Mouse (Mus musculus) megakaryocyte, embryonic 14.5 days (primary cell): ENCODE measurements around the gene 4933415A04Rik. TPM values are rescaled to one million over a fixed set of nuclear protein-coding genes. Genes with fewer than 3 reads are reported as not detected.

Experiments used
- H3K27me3 ChIP-seq: replicated peaks from 2 replicates; pipeline ENCODE3; 2012; ENCODE audit warnings: inconsistent platforms
- H3K36me3 ChIP-seq: replicated peaks from 2 replicates; pipeline ENCODE3; 2012; ENCODE audit warnings: low read length, inconsistent platforms, mixed read lengths
- H3K4me1 ChIP-seq: 2 replicates; pipeline ENCODE4 v1.6.1; 2012; ENCODE audit warnings: inconsistent platforms
- H3K4me3 ChIP-seq: replicated peaks from 2 replicates; pipeline ENCODE3; 2012; ENCODE audit warnings: moderate library complexity, mild to moderate bottlenecking, inconsistent platforms
- H3K9me3 ChIP-seq: 2 replicates; pipeline ENCODE4 v1.6.1; 2012; ENCODE audit warnings: inconsistent platforms
- FLI1 ChIP-seq: IDR thresholded peaks from 2 replicates; pipeline ENCODE4 v1.6.1; 2012; ENCODE audit warnings: low read length, inconsistent platforms, mixed read lengths
- GATA1 ChIP-seq: IDR thresholded peaks from 3 replicates; pipeline ENCODE4 v1.6.1; 2012; ENCODE audit warnings: mixed read lengths, low read length, inconsistent platforms, borderline replicate concordance
- polyA plus RNA-seq: library from polyadenylated mRNA; stranded (reverse); fragments of >175 nt; gene quantifications from 2 replicates; pipeline ENCODE4 v1.2.3, GENCODE M21; 2012; ENCODE audit warnings: low replicate concordance; ENCODE audit not compliant: insufficient read depth

4933415A04Rik gene
- polyA plus RNA-seq, 1 experiment, result 0.65 TPM

GRCm38 (mm10) chr11:43569595-43569994, 17.2 kb upstream of the 4933415A04Rik start:
- Histone ChIP-seq H3K9me3 (no peaks in the 10 kb centered on the region), H3K36me3 (peaks cover 45% of the 10 kb centered on the region), H3K4me3 (peak overlapping the region; percentile 83), H3K27me3 (no peaks in the 10 kb centered on the region), H3K4me1 (peaks cover 97% of the 10 kb centered on the region)
- TF ChIP-seq GATA1, result no peak
- no peak for TF ChIP-seq FLI1

GRCm38 (mm10) chr11:43575061-43575375, 11.8 kb upstream of the 4933415A04Rik start:
- Histone ChIP-seq H3K4me1 (peaks cover 79% of the 10 kb centered on the region), H3K9me3 (no peaks in the 10 kb centered on the region), H3K36me3 (peaks cover 40% of the 10 kb centered on the region), H3K27me3 (no peaks in the 10 kb centered on the region), H3K4me3 (peak overlapping the region; percentile 87)
- TF ChIP-seq FLI1 (no peak), GATA1 (no peak)

- TF ChIP-seq GATA1 (no peak), FLI1 (no peak)
- Histone ChIP-seq H3K27me3 (no peaks in the 10 kb centered on the region), H3K4me1 (peaks cover 73% of the 10 kb centered on the region), H3K9me3 (no peaks in the 10 kb centered on the region), H3K36me3 (peaks cover 44% of the 10 kb centered on the region), H3K4me3 (peak overlapping the region; percentile 87)
Observed at GRCm38 (mm10) chr11:43575376-43576151, 11.3 kb upstream of the 4933415A04Rik start.

GRCm38 (mm10) chr11:43577713-43578478, 8.9 kb upstream of the 4933415A04Rik start:
- Histone ChIP-seq H3K4me1 (peaks cover 50% of the 10 kb centered on the region), H3K27me3 (no peaks in the 10 kb centered on the region), H3K36me3 (peaks cover 52% of the 10 kb centered on the region), H3K9me3 (no peaks in the 10 kb centered on the region), H3K4me3 (no peak overlapping the region)
- no peak for TF ChIP-seq FLI1
- TF ChIP-seq GATA1, result no peak

- TF ChIP-seq GATA1 (no peak), FLI1 (no peak)
- Histone ChIP-seq H3K36me3 (peaks cover 81% of the 10 kb centered on the region), H3K4me3 (no peak overlapping the region), H3K9me3 (no peaks in the 10 kb centered on the region), H3K4me1 (peaks cover 39% of the 10 kb centered on the region), H3K27me3 (no peaks in the 10 kb centered on the region)
Observed at GRCm38 (mm10) chr11:43585211-43586005, 1.4 kb upstream of the 4933415A04Rik start.

GRCm38 (mm10) chr11:43589530-43590072, 2.8 kb downstream of the 4933415A04Rik start:
- no peak overlapping the region for H3K4me3 ChIP-seq
- H3K9me3 ChIP-seq, result no peaks in the 10 kb centered on the region
- no peak for TF ChIP-seq GATA1
- no peak for TF ChIP-seq FLI1
- no peaks in the 10 kb centered on the region for H3K27me3 ChIP-seq
- peaks cover 57% of the 10 kb centered on the region for H3K4me1 ChIP-seq
- peaks cover 54% of the 10 kb centered on the region for H3K36me3 ChIP-seq

- no peaks in the 10 kb centered on the region for H3K9me3 ChIP-seq
- peaks cover 28% of the 10 kb centered on the region for H3K4me1 ChIP-seq
- no peak within 1 kb of the TSS for H3K4me3 ChIP-seq
- H3K36me3 ChIP-seq, result no peaks in the 10 kb centered on the region
- TF ChIP-seq FLI1, result no peak
- TF ChIP-seq GATA1, result no peak
- no peaks in the 10 kb centered on the region for H3K27me3 ChIP-seq
Observed at GRCm38 (mm10) chr11:43601440-43601839, 14.6 kb downstream of the 4933415A04Rik start, which contains the start of gene Fabp6. Gene Fabp6, minus strand, starts transcription at chr11:43601540.

- H3K4me3 ChIP-seq, result no peak overlapping the region
- TF ChIP-seq GATA1, result no peak
- no peak for TF ChIP-seq FLI1
- no peaks in the 10 kb centered on the region for H3K9me3 ChIP-seq
- no peaks in the 10 kb centered on the region for H3K36me3 ChIP-seq
- H3K4me1 ChIP-seq, result peaks cover 28% of the 10 kb centered on the region
- no peaks in the 10 kb centered on the region for H3K27me3 ChIP-seq
Observed at GRCm38 (mm10) chr11:43604207-43604606, 17.4 kb downstream of the 4933415A04Rik start.

GRCm38 (mm10) chr11:43604891-43605290, 18.1 kb downstream of the 4933415A04Rik start:
- Histone ChIP-seq H3K4me3 (peak overlapping the region; percentile 3), H3K27me3 (no peaks in the 10 kb centered on the region), H3K36me3 (no peaks in the 10 kb centered on the region), H3K4me1 (peaks cover 27% of the 10 kb centered on the region), H3K9me3 (no peaks in the 10 kb centered on the region)
- TF ChIP-seq GATA1 (no peak), FLI1 (no peak)
